Mouse (Mus musculus) CH12.LX (cell line): ENCODE results near the gene Fam110a. TPM values are rescaled to one million over a fixed set of nuclear protein-coding genes. Genes with fewer than 3 reads are reported as not detected.

Experiments used
- DNase-seq: peaks from one replicate; pipeline ENCODE4 v3.0.0-alpha.2; 2013; ENCODE audit errors: extremely low read depth
- H3K27ac ChIP-seq: 2 replicates; pipeline ENCODE4 v1.5.1; 2012; ENCODE audit warnings: low read depth, mild to moderate bottlenecking, control low read depth, moderate library complexity; ENCODE audit not compliant: insufficient read depth
- H3K27me3 ChIP-seq: replicated peaks from 2 replicates; pipeline ENCODE3; 2012; ENCODE audit warnings: inconsistent platforms
- H3K36me3 ChIP-seq, 2 experiments: replicated peaks in 1 of 2; 2 replicates each; pipeline versions ENCODE3 to v1.6.1; 2012; ENCODE audit warnings: inconsistent platforms in 1 of 2, low read length in 1 of 2, mild to moderate bottlenecking in 1 of 2, mixed read lengths in 1 of 2, moderate library complexity in 1 of 2; ENCODE audit not compliant: control insufficient read depth in 1 of 2, insufficient read depth in 1 of 2
- H3K4me1 ChIP-seq, 2 experiments: 2 replicates each; pipeline ENCODE4 v1.6.1; 2012; ENCODE audit warnings: inconsistent platforms in 1 of 2, moderate library complexity in 1 of 2; ENCODE audit not compliant: insufficient read depth in 2 of 2, control insufficient read depth in 1 of 2
- H3K4me2 ChIP-seq: 2 replicates; pipeline ENCODE4 v1.6.1; 2012; ENCODE audit warnings: low read depth, mild to moderate bottlenecking, control low read depth; ENCODE audit not compliant: poor library complexity, insufficient read depth, severe bottlenecking
- H3K4me3 ChIP-seq, 3 experiments: fragments of 150-350 bp in 1 of 3; sonication (generic) in 1 of 3; replicated peaks in 1 of 3; 2 replicates each; pipeline versions ENCODE3 to v1.5.1; 2011 to 2012; ENCODE audit warnings: low read depth in 2 of 3, low read length in 2 of 3, mild to moderate bottlenecking in 2 of 3, moderate library complexity in 2 of 3, control low read depth in 1 of 3, improper control_type of control experiment in 1 of 3, inconsistent platforms in 1 of 3, mixed read lengths in 1 of 3; ENCODE audit not compliant: poor library complexity in 1 of 3
- H3K79me2 ChIP-seq: replicated peaks from 2 replicates; pipeline ENCODE4 v1.6.1; 2012; ENCODE audit warnings: mild to moderate bottlenecking, moderate library complexity; ENCODE audit not compliant: control insufficient read depth, poor library complexity, insufficient read depth, severe bottlenecking; ENCODE audit errors: extremely low read depth
- H3K9ac ChIP-seq: 2 replicates; pipeline ENCODE4 v1.6.1; 2012; ENCODE audit warnings: low read depth, mild to moderate bottlenecking, control low read depth, moderate library complexity; ENCODE audit not compliant: insufficient read depth
- H3K9me3 ChIP-seq: replicated peaks from 2 replicates; pipeline ENCODE3; 2012; ENCODE audit warnings: low read length, inconsistent platforms, mixed read lengths
- BHLHE40 ChIP-seq: IDR thresholded peaks from 2 replicates; pipeline ENCODE4 v1.6.1; 2011; ENCODE audit warnings: mild to moderate bottlenecking, low read depth, low read length, improper control_type of control experiment
- CHD2 ChIP-seq: IDR thresholded peaks from 2 replicates; pipeline ENCODE4 v1.6.1; 2011; ENCODE audit warnings: low read length, improper control_type of control experiment
- CTCF ChIP-seq, 2 experiments: IDR thresholded peaks in 1 of 2; conservative IDR thresholded peaks in 1 of 2; 2 replicates each; pipeline ENCODE4 v1.5.1; 2011 to 2012; ENCODE audit warnings: low read depth in 2 of 2, low read length in 2 of 2, improper control_type of control experiment in 1 of 2, inconsistent platforms in 1 of 2, mild to moderate bottlenecking in 1 of 2, moderate library complexity in 1 of 2
- E2F4 ChIP-seq: IDR thresholded peaks from 2 replicates; pipeline ENCODE4 v1.6.1; 2011; ENCODE audit warnings: low read depth, low read length, improper control_type of control experiment; ENCODE audit not compliant: insufficient replicate concordance
- IRF4 ChIP-seq: IDR thresholded peaks from 2 replicates; pipeline ENCODE4 v1.6.1; 2014; ENCODE audit warnings: low read depth, mild to moderate bottlenecking, inconsistent platforms, low read length, improper control_type of control experiment
- MAX ChIP-seq: IDR thresholded peaks from 2 replicates; pipeline ENCODE4 v1.6.1; 2011; ENCODE audit warnings: low read length, improper control_type of control experiment
- MAZ ChIP-seq: IDR thresholded peaks from 2 replicates; pipeline ENCODE4 v1.6.1; 2012; ENCODE audit warnings: low read depth, mild to moderate bottlenecking, inconsistent platforms, low read length, improper control_type of control experiment, moderate library complexity
- MYC ChIP-seq: IDR thresholded peaks from 2 replicates; pipeline ENCODE4 v1.6.1; 2011; ENCODE audit warnings: low read depth, mild to moderate bottlenecking, improper control_type of control experiment, low read length
- PAX5 ChIP-seq: IDR thresholded peaks from 2 replicates; pipeline ENCODE4 v1.6.1; 2012; ENCODE audit warnings: low read length, inconsistent platforms, mixed read lengths
- RAD21 ChIP-seq: IDR thresholded peaks from 2 replicates; pipeline ENCODE4 v1.6.1; 2011; ENCODE audit warnings: low read depth, mild to moderate bottlenecking, low read length, improper control_type of control experiment, moderate library complexity
- RCOR1 ChIP-seq: conservative IDR thresholded peaks from 2 replicates; pipeline ENCODE4 v1.6.1; 2012; ENCODE audit warnings: low read depth, mild to moderate bottlenecking, inconsistent platforms, low read length, improper control_type of control experiment
- UBTF ChIP-seq: IDR thresholded peaks from 2 replicates; pipeline ENCODE4 v1.6.1; 2012; ENCODE audit warnings: low read depth, mild to moderate bottlenecking, inconsistent platforms, low read length, improper control_type of control experiment, moderate library complexity
- USF1 ChIP-seq: IDR thresholded peaks from 2 replicates; pipeline ENCODE4 v1.6.1; 2014; ENCODE audit warnings: low read depth, mild to moderate bottlenecking, inconsistent platforms, low read length, improper control_type of control experiment
- dilution Hi-C: fragments of 300-500 bp; cut with MboI; formaldehyde crosslinking; loops from 2 replicates; pipeline ENCODE4 v1.14.3; 2020; ENCODE audit warnings: low sequenced_read_pairs; ENCODE audit not compliant: extremely low pct_unique_long_range_greater_than_20kb, extremely low pct_ligation_motif_present
- in situ Hi-C: fragments of 300-500 bp; cut with MboI; formaldehyde crosslinking; loops from 3 replicates; pipeline ENCODE4 v1.14.3; 2019; ENCODE audit warnings: low sequenced_read_pairs, low pct_ligation_motif_present, low pct_unique_long_range_greater_than_20kb, mixed read lengths
- polyA plus RNA-seq: library from polyadenylated mRNA; unstranded; fragments of >175 nt; gene quantifications from 2 replicates; pipeline ENCODE4 v1.2.1, GENCODE M21; 2012; ENCODE audit warnings: low read depth; ENCODE audit not compliant: insufficient read length
- total RNA-seq, 2 experiments: library from RNA; depleted of rRNA; stranded (reverse); fragments of 300-350 nt in 1 of 2; fragments of >200 nt in 1 of 2; gene quantifications; 2 replicates each; pipeline ENCODE4 v1.2.3; 2012 to 2014

Gene Fam110a
- total and polyA plus RNA-seq, 3 experiments: 3.7 to 9.8 (median 6.3) TPM

GRCm38 (mm10) chr2:152010661-152011060 is 30.6 kb upstream of the Fam110a start:
- no peak overlapping the region for H3K27ac ChIP-seq
- DNase-seq: no peak
- no peak for TF ChIP-seq UBTF
- no peak for TF ChIP-seq CTCF (conservative IDR thresholded peaks at IDR 0.05 in 1 of 2, IDR thresholded peaks at IDR 0.05 in 1 of 2; ENCODE audit: low read depth in 2 of 2, low read length in 2 of 2)
- no peak for TF ChIP-seq BHLHE40
- no peak overlapping the region for H3K4me2 ChIP-seq
- H3K4me3 ChIP-seq: no peak overlapping the region
- peaks cover 4 to 7% of the 10 kb centered on the region in 2 experiments; a peak in 1 of 4 replicates for H3K4me1 ChIP-seq
- no peak overlapping the region for H3K9ac ChIP-seq
- H3K9me3 ChIP-seq: no peaks in the 10 kb centered on the region
- H3K79me2 ChIP-seq: no peaks in the 10 kb centered on the region
- H3K27me3 ChIP-seq: peaks cover 75% of the 10 kb centered on the region
- dilution Hi-C loops (no loop called here), in situ Hi-C loops (no loop called here)
- no peaks in the 10 kb centered on the region for H3K36me3 ChIP-seq

GRCm38 (mm10) chr2:152010251-152010650 is 30.2 kb upstream of the Fam110a start:
- H3K4me1 ChIP-seq: peaks cover 4 to 7% of the 10 kb centered on the region in 2 experiments; a peak in 1 of 4 replicates
- TF ChIP-seq CHD2: no peak
- TF ChIP-seq RAD21: no peak
- TF ChIP-seq MAX: no peak
- TF ChIP-seq RCOR1: no peak
- H3K4me2 ChIP-seq: no peak overlapping the region
- dilution Hi-C loops (no loop called here), in situ Hi-C loops (no loop called here)
- H3K9me3 ChIP-seq: no peaks in the 10 kb centered on the region
- no peak overlapping the region for H3K9ac ChIP-seq
- DNase-seq: no peak
- no peak overlapping the region for H3K27ac ChIP-seq
- H3K36me3 ChIP-seq: no peaks in the 10 kb centered on the region
- H3K4me3 ChIP-seq: no peak overlapping the region
- H3K79me2 ChIP-seq: no peaks in the 10 kb centered on the region
- H3K27me3 ChIP-seq: peaks cover 77% of the 10 kb centered on the region

DNA sequence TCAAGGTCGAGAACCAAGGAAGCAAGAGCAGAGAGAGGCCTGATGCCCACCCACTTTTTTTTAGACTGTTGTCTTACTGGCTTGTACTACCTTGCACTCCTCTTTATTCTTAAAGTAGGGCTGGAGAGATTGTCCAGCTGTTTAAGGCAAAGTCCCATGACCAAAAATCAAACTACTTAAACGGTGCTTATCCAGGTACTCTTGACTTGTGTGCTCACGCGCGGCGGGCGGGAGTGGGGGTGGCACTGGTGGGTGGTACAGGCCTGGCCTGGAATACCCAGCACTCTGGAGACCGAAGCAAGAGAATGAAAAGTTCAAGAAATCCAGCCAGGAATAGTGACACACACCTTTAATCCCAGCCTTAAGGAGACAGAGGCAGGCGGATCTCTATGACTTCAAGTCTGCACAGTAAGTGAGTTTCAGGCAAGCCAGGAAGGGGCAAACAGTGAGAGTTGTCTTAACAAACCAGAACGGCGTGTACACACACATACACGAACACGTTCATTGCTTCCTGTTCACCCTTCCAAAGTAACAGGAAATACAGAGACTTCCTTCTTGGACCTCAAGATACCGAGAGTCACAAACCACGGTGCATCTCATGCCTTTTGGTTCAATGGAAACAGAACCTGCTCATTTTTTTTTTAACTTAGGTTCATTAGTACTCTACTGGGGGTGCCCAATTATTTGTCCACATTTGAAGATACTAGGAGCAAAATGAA is 29.2 kb upstream of the Fam110a start:
- H3K4me1 ChIP-seq: peaks cover 4 to 7% of the 10 kb centered on the region in 2 experiments; a peak in 1 of 4 replicates
- no peaks in the 10 kb centered on the region for H3K36me3 ChIP-seq
- dilution Hi-C loops (no loop called here), in situ Hi-C loops (loop anchor here (10.0 kb wide), 1 partner anchor 134 kb away; no protein-coding TSS in a partner anchor)
- H3K9ac ChIP-seq: no peak overlapping the region
- H3K4me2 ChIP-seq: no peak overlapping the region
- TF ChIP-seq RAD21: no peak
- TF ChIP-seq PAX5: no peak
- TF ChIP-seq IRF4: no peak
- no peak for TF ChIP-seq RCOR1
- no peak for TF ChIP-seq USF1
- TF ChIP-seq MYC: no peak
- no peak for TF ChIP-seq E2F4
- TF ChIP-seq BHLHE40: no peak
- no peak for TF ChIP-seq MAZ
- H3K27ac ChIP-seq: no peak overlapping the region
- no peaks in the 10 kb centered on the region for H3K79me2 ChIP-seq
- no peaks in the 10 kb centered on the region for H3K9me3 ChIP-seq
- no peak overlapping the region for H3K4me3 ChIP-seq
- no peak for DNase-seq
- peaks cover 86% of the 10 kb centered on the region for H3K27me3 ChIP-seq
